Mouse (Mus musculus) NIH3T3 (cell line): ENCODE measurements at regions not wholly inside any gene's neighbourhood (a gene's known extent, or its start where the extent isn't known, plus 50 kb on each side); places are given as distances from the start of the nearest gene placed in this dataset.
"Not testable (repeated sequence)": the region's sequence is repeated elsewhere in the genome, so short reads cannot be mapped to it uniquely, and the experiment has no call there.

Experiments used
- DNase-seq: peaks from one replicate; pipeline ENCODE4 v3.0.0-alpha.2; 2012; ENCODE audit warnings: low read depth

- DNase-seq, result not testable (repeated sequence)
Measured at GRCm38 (mm10) chr15:34027111-34027510, 330.6 kb downstream of the 9430069I07Rik start.

- no peak for DNase-seq
Measured at GRCm38 (mm10) chr15:34025396-34025795, 332.3 kb downstream of the 9430069I07Rik start.

GRCm38 (mm10) chr15:34021857-34022256 is 335.8 kb downstream of the 9430069I07Rik start:
- DNase-seq, result peak; percentile 86

GRCm38 (mm10) chr15:34016397-34017156 is 341.1 kb downstream of the 9430069I07Rik start:
- peak; percentile 76 for DNase-seq

- no peak for DNase-seq
Measured at GRCm38 (mm10) chr15:34008591-34008990, 349.1 kb downstream of the 9430069I07Rik start.

GRCm38 (mm10) chr15:33992383-33992782 is 365.3 kb downstream of the 9430069I07Rik start:
- DNase-seq, result no peak

- DNase-seq, result peak; percentile 67
Measured at GRCm38 (mm10) chr15:33975077-33975476, 382.6 kb downstream of the 9430069I07Rik start.

GRCm38 (mm10) chr15:33973466-33973865 is 384.2 kb downstream of the 9430069I07Rik start:
- DNase-seq, result no peak

- DNase-seq, result no peak
Measured at GRCm38 (mm10) chr15:33969409-33969808, 388.3 kb downstream of the 9430069I07Rik start.

- DNase-seq, result no peak
Measured at GRCm38 (mm10) chr15:33935013-33935664, 422.5 kb downstream of the 9430069I07Rik start.

GRCm38 (mm10) chr15:33926446-33926845 is 431.2 kb downstream of the 9430069I07Rik start:
- no peak for DNase-seq

GRCm38 (mm10) chr15:33924094-33924890 is 433.4 kb downstream of the 9430069I07Rik start:
- DNase-seq, result peak; percentile 78

GRCm38 (mm10) chr15:33914891-33915290 is 442.8 kb downstream of the 9430069I07Rik start:
- DNase-seq, result no peak

- DNase-seq, result peak; percentile 82
Measured at GRCm38 (mm10) chr15:33906727-33907479, 450.8 kb downstream of the 9430069I07Rik start.

- DNase-seq, result no peak
Measured at GRCm38 (mm10) chr15:33896076-33896475, 461.6 kb downstream of the 9430069I07Rik start.

GRCm38 (mm10) chr15:33890606-33891005 is 467.1 kb downstream of the 9430069I07Rik start:
- no peak for DNase-seq

- DNase-seq, result no peak
Measured at GRCm38 (mm10) chr15:33888865-33889368, 468.8 kb downstream of the 9430069I07Rik start.

GRCm38 (mm10) chr15:33862224-33862752 is 495.4 kb downstream of the 9430069I07Rik start:
- no peak for DNase-seq

- no peak for DNase-seq
Measured at GRCm38 (mm10) chr15:33825435-33826088, 532.1 kb downstream of the 9430069I07Rik start.

- no peak for DNase-seq
Measured at GRCm38 (mm10) chr15:33824826-33825225, 532.8 kb downstream of the 9430069I07Rik start.

GRCm38 (mm10) chr15:33780960-33781359 is 576.7 kb downstream of the 9430069I07Rik start:
- peak; percentile 4 for DNase-seq
